Mouse (Mus musculus) heart, postnatal 14 days (tissue): Measurements from ENCODE around the gene Gata3. TPM values are rescaled to one million over a fixed set of nuclear protein-coding genes. Genes with fewer than 3 reads are reported as not detected.

ENCODE experiments used
- DNase-seq, 2 experiments: peaks; one replicate each; pipeline ENCODE4 v3.0.0; 2021 to 2022
- intact Hi-C: fragments of 180-260 bp; cut with DNase I; formaldehyde crosslinking; loops from one replicate; pipeline ENCODE4 v1.15.1; 2025
- total RNA-seq, 2 experiments: library from RNA; stranded (reverse); gene quantifications; 2 replicates each; pipeline ENCODE4 v1.2.3; 2021

The Gata3 gene
- total RNA-seq, 2 experiments from 2014 or later, result 0.84 to 3.1 TPM

GRCm38 (mm10) chr2:9875676-9876357 lies 14.0 kb downstream of the Gata3 start:
- DNase-seq, result no peak
- intact Hi-C loops, result loop anchor here (5.0 kb wide), 1 partner anchor 239 kb away; no protein-coding TSS in a partner anchor

- intact Hi-C loops, result loop anchor here (5.0 kb wide), 1 partner anchor 238 kb away; no protein-coding TSS in a partner anchor
- no peak for DNase-seq
These were observed 14.6 kb downstream of the Gata3 start for GRCm38 (mm10) chr2:9875220-9875619.

GRCm38 (mm10) chr2:9874467-9875219 lies 15.2 kb downstream of the Gata3 start:
- intact Hi-C loops, result loop anchor here (5.0 kb wide), 1 partner anchor 237 kb away; no protein-coding TSS in a partner anchor
- no peak for DNase-seq

- no peak for DNase-seq
- intact Hi-C loops, result no loop called here
These were observed 16.1 kb downstream of the Gata3 start for GRCm38 (mm10) chr2:9873757-9874156.

- intact Hi-C loops, result no loop called here
- no peak for DNase-seq
These were observed 17.2 kb downstream of the Gata3 start for GRCm38 (mm10) chr2:9872682-9873081.

GRCm38 (mm10) chr2:9871798-9872197 lies 18.0 kb downstream of the Gata3 start:
- no peak for DNase-seq
- intact Hi-C loops, result no loop called here

- intact Hi-C loops, result no loop called here
- DNase-seq, result no peak
These were observed 18.6 kb downstream of the Gata3 start for GRCm38 (mm10) chr2:9871141-9871716.

GRCm38 (mm10) chr2:9867092-9867825 lies 22.6 kb downstream of the Gata3 start:
- no peak for DNase-seq
- intact Hi-C loops, result no loop called here

GRCm38 (mm10) chr2:9860698-9861097 lies 29.1 kb downstream of the Gata3 start:
- intact Hi-C loops, result no loop called here
- DNase-seq, result no peak

- no peak for DNase-seq
- intact Hi-C loops, result no loop called here
These were observed 34.0 kb downstream of the Gata3 start for GRCm38 (mm10) chr2:9855861-9856260.

GRCm38 (mm10) chr2:9852851-9853576 lies 36.8 kb downstream of the Gata3 start:
- DNase-seq, result no peak
- intact Hi-C loops, result no loop called here

GRCm38 (mm10) chr2:9835195-9835594 lies 54.6 kb downstream of the Gata3 start:
- DNase-seq, result no peak
- intact Hi-C loops, result no loop called here

GRCm38 (mm10) chr2:9833712-9834111 lies 56.1 kb downstream of the Gata3 start:
- intact Hi-C loops, result no loop called here
- no peak for DNase-seq

GRCm38 (mm10) chr2:9827624-9828023 lies 62.2 kb downstream of the Gata3 start:
- DNase-seq, result no peak
- intact Hi-C loops, result no loop called here

- intact Hi-C loops, result no loop called here
- DNase-seq, result peak in 1 of 2 experiments; percentile 7
These were observed 69.2 kb downstream of the Gata3 start for GRCm38 (mm10) chr2:9820611-9821010.

- intact Hi-C loops, result no loop called here
- no peak for DNase-seq
These were observed 71.6 kb downstream of the Gata3 start for GRCm38 (mm10) chr2:9818177-9818785.
